Mouse (Mus musculus) stomach, postnatal 0 days (tissue): ENCODE measurements around the gene Rpl35a. TPM values are rescaled to one million over a fixed set of nuclear protein-coding genes. Genes with fewer than 3 reads are reported as not detected.

Experiments used
- ATAC-seq: fragments of 200-750 bp; cut with Nextera tagmentation; 2 replicates; pipeline ENCODE4 v1.8.0; 2017; ENCODE audit not compliant: low FRiP score, low TSS enrichment
- DNase-seq: peaks from one replicate; pipeline ENCODE4 v3.0.0-alpha.2; 2016; ENCODE audit warnings: low spot score
- H3K27ac ChIP-seq: fragments of 300-500 bp; sonication (generic); replicated peaks from 2 replicates; pipeline ENCODE4 v1.5.1; 2014; ENCODE audit warnings: mild to moderate bottlenecking, control low read depth
- H3K27me3 ChIP-seq: fragments of 300-500 bp; sonication (generic); 2 replicates; pipeline ENCODE4 v1.6.1; 2014; ENCODE audit warnings: low read length; ENCODE audit not compliant: control insufficient read depth, insufficient read depth
- H3K36me3 ChIP-seq: fragments of 300-500 bp; sonication (generic); 2 replicates; pipeline ENCODE4 v1.6.1; 2014; ENCODE audit warnings: low read length, mixed read lengths; ENCODE audit not compliant: control insufficient read depth, insufficient read depth
- H3K4me1 ChIP-seq: fragments of 300-500 bp; sonication (generic); replicated peaks from 2 replicates; pipeline ENCODE4 v1.6.1; 2014; ENCODE audit warnings: antibody characterized with exemption; ENCODE audit not compliant: control insufficient read depth, insufficient read depth
- H3K4me2 ChIP-seq: fragments of 300-500 bp; sonication (generic); replicated peaks from 2 replicates; pipeline ENCODE4 v1.6.1; 2014; ENCODE audit warnings: low read depth, mild to moderate bottlenecking, control low read depth, moderate library complexity
- H3K4me3 ChIP-seq: fragments of 300-500 bp; sonication (generic); 2 replicates; pipeline ENCODE4 v1.5.1; 2014; ENCODE audit warnings: low read depth, low read length, control low read depth
- H3K9ac ChIP-seq: fragments of 300-500 bp; sonication (generic); 2 replicates; pipeline ENCODE4 v1.6.1; 2014; ENCODE audit warnings: mild to moderate bottlenecking, low read length, control low read depth, mixed read lengths
- H3K9me3 ChIP-seq: fragments of 300-500 bp; sonication (generic); 2 replicates; pipeline ENCODE4 v1.6.1; 2016; ENCODE audit warnings: low read length; ENCODE audit not compliant: control insufficient read depth
- CTCF ChIP-seq: IDR thresholded peaks from 2 replicates; pipeline ENCODE4 v1.5.1; 2016; ENCODE audit warnings: antibody characterized with exemption, low read depth, mild to moderate bottlenecking, moderate library complexity
- EP300 ChIP-seq: optimal IDR thresholded peaks from 2 replicates; pipeline ENCODE3; 2016; ENCODE audit warnings: antibody characterized with exemption
- WGBS: fragments of 180-500 bp; shearing (Covaris S2); extraction: QIAGEN DNeasy Blood & Tissue Kit; methylation state at CpG from one replicate; pipeline ENCODE4 v1.1.7; 2014; 5-methylcytosine and 5-hydroxymethylcytosine counted together
- microRNA counts: library from miRNA; unstranded; fragments of <30 nt; microRNA quantifications from one replicate; lab custom pipeline; 2015
- microRNA-seq: library from miRNA; unstranded; fragments of <30 nt; microRNA quantifications from one replicate; pipeline ENCODE4, GENCODE M21; 2016
- polyA plus RNA-seq: library from polyadenylated mRNA; unstranded; fragments of >200 nt; fragmentation: Nextera tagmentation; extraction: Ambion mirVana; gene quantifications from 2 replicates; pipeline ENCODE4 v1.2.1, GENCODE M21; 2015

The Rpl35a gene
- polyA plus RNA-seq, 1 experiment from 2014 or later: 827 TPM

DNA sequence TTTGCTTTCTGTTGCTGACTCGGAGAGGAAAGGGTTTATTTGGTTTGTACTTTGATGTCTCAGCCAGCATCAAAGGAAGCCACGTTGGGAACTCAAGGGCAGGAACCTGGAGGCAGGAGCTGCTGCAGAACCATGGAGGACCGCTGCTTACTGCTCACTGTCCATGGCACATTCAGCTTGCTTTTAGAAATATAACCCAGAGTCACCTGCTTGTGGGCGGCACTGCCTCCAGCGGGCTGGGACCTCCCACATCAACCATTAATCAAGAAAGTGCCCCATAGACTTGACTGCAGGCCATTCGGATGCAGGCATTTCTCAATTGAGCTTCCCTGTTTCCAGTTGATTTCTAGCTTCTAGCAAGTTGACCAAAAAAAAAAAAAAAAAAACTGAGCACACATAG, 19.8 kb downstream of the Rpl35a start:
- ATAC-seq (no peak), DNase-seq (no peak)
- Histone ChIP-seq H3K9ac (no peak overlapping the region), H3K4me3 (no peak overlapping the region), H3K4me1 (no peaks in the 10 kb centered on the region), H3K36me3 (no peaks in the 10 kb centered on the region), H3K27ac (no peak overlapping the region), H3K9me3 (no peaks in the 10 kb centered on the region), H3K4me2 (no peak overlapping the region), H3K27me3 (no peaks in the 10 kb centered on the region)
- TF ChIP-seq EP300 (no peak), CTCF (no peak)
- 44% methylated on average over 6 of the region's 6 CpGs for WGBS

DNA sequence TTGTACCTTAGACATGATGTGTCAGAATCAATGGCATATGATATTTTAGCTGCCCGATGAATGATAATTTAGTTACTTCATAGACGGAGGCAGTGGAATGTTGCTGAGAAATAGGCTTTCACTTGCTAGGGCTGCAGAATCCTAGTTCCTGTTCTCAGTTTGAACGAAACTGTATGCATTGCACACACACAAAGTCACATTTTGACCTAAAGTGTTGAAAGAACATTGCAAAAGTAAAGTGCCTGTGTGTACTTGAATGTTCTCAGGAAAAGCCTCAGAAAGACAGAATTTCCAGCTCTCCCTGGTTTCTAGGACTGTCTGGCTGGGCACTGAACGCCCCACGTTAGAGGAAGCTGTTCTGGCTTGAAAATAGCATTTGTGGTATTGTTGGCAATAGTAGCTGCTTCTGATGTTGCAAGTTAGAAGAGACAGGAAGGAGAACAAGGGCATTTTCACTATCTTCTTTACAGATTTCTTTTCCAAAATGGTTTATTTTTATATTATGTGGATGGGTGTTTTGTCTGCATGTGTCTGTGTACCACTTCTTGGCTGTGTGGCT, 20.9 kb downstream of the Rpl35a start:
- no peaks in the 10 kb centered on the region for H3K4me1 ChIP-seq
- TF ChIP-seq CTCF: no peak
- no peak overlapping the region for H3K4me2 ChIP-seq
- H3K36me3 ChIP-seq: no peaks in the 10 kb centered on the region
- ATAC-seq (no peak), DNase-seq (no peak)
- no peak overlapping the region for H3K9ac ChIP-seq
- no peaks in the 10 kb centered on the region for H3K27me3 ChIP-seq
- no peak overlapping the region for H3K4me3 ChIP-seq
- H3K9me3 ChIP-seq: no peaks in the 10 kb centered on the region
- 82% methylated on average over 5 of the region's 5 CpGs for WGBS
- no peak overlapping the region for H3K27ac ChIP-seq

DNA sequence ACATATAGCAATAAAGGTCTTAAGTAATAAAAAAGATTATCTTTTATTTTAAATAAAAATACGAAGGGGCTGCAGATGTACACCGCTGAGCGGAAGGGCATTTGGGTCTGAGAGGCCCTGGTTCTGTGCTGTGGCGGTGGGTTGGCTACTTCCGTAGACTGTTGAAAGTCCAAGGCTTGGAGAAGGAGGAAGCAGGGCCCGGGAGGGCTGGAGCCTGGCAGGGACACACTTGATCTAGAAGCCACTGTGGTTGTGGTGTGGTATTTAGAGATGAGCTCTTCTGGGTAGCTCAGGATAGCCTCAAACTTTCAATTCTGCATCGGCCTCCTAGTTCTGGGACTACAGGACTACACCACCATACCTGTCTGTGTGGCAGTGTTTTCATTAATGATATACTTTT, 23.8 kb downstream of the Rpl35a start:
- Histone ChIP-seq H3K27me3 (no peaks in the 10 kb centered on the region), H3K9me3 (no peaks in the 10 kb centered on the region), H3K4me2 (no peak overlapping the region), H3K4me1 (no peaks in the 10 kb centered on the region), H3K36me3 (no peaks in the 10 kb centered on the region), H3K4me3 (no peak overlapping the region), H3K9ac (no peak overlapping the region), H3K27ac (no peak overlapping the region)
- ATAC-seq (no peak), DNase-seq (no peak)
- TF ChIP-seq CTCF (no peak), EP300 (no peak)
- 89% methylated on average over 7 of the region's 7 CpGs for WGBS

DNA sequence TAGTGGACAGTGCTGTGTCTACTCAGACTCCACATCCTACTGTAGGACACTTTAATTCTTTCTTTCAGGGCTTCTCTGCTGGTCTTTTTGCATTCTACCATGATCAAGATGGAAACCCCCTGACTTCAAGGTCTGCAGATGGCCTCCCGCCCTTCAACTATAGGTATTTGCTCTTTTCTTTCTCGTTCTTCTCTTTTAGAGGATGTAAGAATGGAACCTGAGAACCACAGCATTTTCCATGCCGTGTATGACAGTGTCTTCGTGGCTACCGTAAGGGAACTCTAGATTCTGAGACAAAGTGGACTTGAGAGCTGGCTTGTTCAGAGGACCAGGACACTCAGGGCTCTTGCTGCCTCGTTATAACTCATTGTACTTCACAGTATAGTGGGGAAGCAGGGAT, 26.7 kb downstream of the Rpl35a start:
- no peak for ATAC-seq
- Histone ChIP-seq H3K9me3 (no peaks in the 10 kb centered on the region), H3K9ac (no peak overlapping the region), H3K27me3 (no peaks in the 10 kb centered on the region), H3K36me3 (no peaks in the 10 kb centered on the region), H3K4me3 (no peak overlapping the region), H3K4me1 (no peaks in the 10 kb centered on the region), H3K4me2 (no peak overlapping the region), H3K27ac (no peak overlapping the region)
- WGBS: 90% methylated on average over 6 of the region's 6 CpGs
- DNase-seq: no peak
- TF ChIP-seq EP300 (no peak), CTCF (no peak)

DNA sequence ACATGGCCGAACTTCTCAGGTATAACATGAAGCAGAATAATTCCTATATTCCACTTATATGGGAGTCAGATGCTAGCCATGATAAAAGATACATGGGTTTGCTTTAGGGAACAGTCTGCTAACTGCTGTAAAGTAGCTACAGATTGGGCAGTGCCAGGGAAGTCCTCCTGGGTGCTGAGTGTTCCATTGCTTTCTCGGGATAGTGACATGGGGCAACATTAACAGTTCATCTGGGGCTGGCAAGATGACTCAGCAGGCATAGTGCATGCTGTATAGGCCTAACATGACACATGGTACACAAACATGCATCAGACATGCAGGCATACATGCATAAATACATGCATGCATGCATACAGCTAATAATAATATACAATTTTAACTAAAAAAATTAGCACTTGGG, 27.7 kb downstream of the Rpl35a start:
- no peaks in the 10 kb centered on the region for H3K9me3 ChIP-seq
- no peaks in the 10 kb centered on the region for H3K27me3 ChIP-seq
- no peaks in the 10 kb centered on the region for H3K4me1 ChIP-seq
- ATAC-seq (no peak), DNase-seq (no peak)
- no peak overlapping the region for H3K27ac ChIP-seq
- no peak overlapping the region for H3K9ac ChIP-seq
- TF ChIP-seq EP300 (no peak), CTCF (no peak)
- H3K4me2 ChIP-seq: no peak overlapping the region
- WGBS: 84% methylated on average over 2 of the region's 2 CpGs
- no peaks in the 10 kb centered on the region for H3K36me3 ChIP-seq
- no peak overlapping the region for H3K4me3 ChIP-seq

DNA sequence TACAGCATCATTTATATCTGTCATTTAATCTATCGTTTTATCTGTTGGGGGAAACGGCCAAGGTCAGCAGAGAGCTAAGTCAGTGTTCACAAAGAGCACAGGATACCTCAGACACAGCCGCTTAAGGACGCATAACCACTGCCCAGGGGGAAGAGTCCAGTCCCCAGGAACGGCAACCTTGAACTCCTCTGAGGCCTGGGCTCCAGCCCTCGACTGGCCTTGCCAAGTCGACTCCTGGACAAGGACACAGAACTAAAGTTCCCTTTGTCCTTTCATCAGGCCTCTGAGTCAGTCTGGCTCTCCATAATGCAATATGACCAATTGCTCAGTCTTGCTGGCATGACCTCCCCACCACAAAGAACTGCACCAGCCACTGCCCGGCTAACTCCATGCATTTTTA, 29.4 kb downstream of the Rpl35a start:
- 69% methylated on average over 8 of the region's 8 CpGs for WGBS
- ATAC-seq (no peak), DNase-seq (no peak)
- Histone ChIP-seq H3K9ac (no peak overlapping the region), H3K4me2 (no peak overlapping the region), H3K27me3 (no peaks in the 10 kb centered on the region), H3K4me3 (no peak overlapping the region), H3K27ac (no peak overlapping the region), H3K9me3 (no peaks in the 10 kb centered on the region), H3K36me3 (no peaks in the 10 kb centered on the region), H3K4me1 (no peaks in the 10 kb centered on the region)
- TF ChIP-seq EP300: no peak
- no peak for TF ChIP-seq CTCF

MicroRNAs encoded within 50 kb of the gene (microRNA counts, 519-probe panel; counts per million panel counts)
- not detected for microRNA mmu-miR-1947 (lab: Ali Mortazavi, UCI)

Small RNA genes lying within 50 kb of the gene (microRNA-seq; reads per million reads assigned to microRNA genes)
- gene Gm22231 (not detected), gene Mir1947 (1.6 reads per million)

Other genes starting within 250 kb of the Rpl35a start
- gene Smbd1, start 246.0 kb upstream of the Rpl35a start, polyA plus RNA-seq: 0.19 and 0.21 TPM in 2 replicates
- 60.4 and 66.5 TPM in 2 replicates for gene Fyttd1, start 179.0 kb upstream of the Rpl35a start, polyA plus RNA-seq
- 7.1 and 8.3 TPM in 2 replicates for gene Rubcn, start 178.7 kb upstream of the Rpl35a start, polyA plus RNA-seq
- 5.4 and 8.1 TPM in 2 replicates for gene Lrch3, start 142.4 kb upstream of the Rpl35a start, polyA plus RNA-seq
- 0.98 and 1.1 TPM in 2 replicates for gene Iqcg, start 235 bp upstream of the Rpl35a start, polyA plus RNA-seq
- 0.47 and 0.85 TPM in 2 replicates for gene Lmln, start 6.1 kb downstream of the Rpl35a start, polyA plus RNA-seq
- gene Osbpl11, start 128.6 kb downstream of the Rpl35a start, polyA plus RNA-seq: 8.1 and 9.0 TPM in 2 replicates
- gene Snx4, start 195.0 kb downstream of the Rpl35a start, polyA plus RNA-seq: 59.3 and 59.7 TPM in 2 replicates